Mouse (Mus musculus) liver, postnatal 0 days (tissue): ENCODE data around the gene Fkbp15. TPM values are rescaled to one million over a fixed set of nuclear protein-coding genes. Genes with fewer than 3 reads are reported as not detected.

Experiments used
- ATAC-seq: fragments of 200-750 bp; cut with Nextera tagmentation; 2 replicates; pipeline ENCODE4 v1.8.0; 2017; ENCODE audit warnings: mild to moderate bottlenecking, moderate library complexity
- DNase-seq: peaks from one replicate; pipeline ENCODE4 v3.0.0-alpha.2; 2016
- H3K27ac ChIP-seq: fragments of 300-500 bp; sonication (generic); 2 replicates; pipeline ENCODE4 v1.5.1; 2014; ENCODE audit warnings: antibody characterized with exemption, moderate library complexity, mild to moderate bottlenecking, low read depth
- H3K27me3 ChIP-seq: fragments of 300-500 bp; sonication (generic); 2 replicates; pipeline ENCODE4 v1.6.1; 2014; ENCODE audit warnings: low read length, control low read depth, mixed read lengths; ENCODE audit not compliant: insufficient read depth
- H3K36me3 ChIP-seq: fragments of 300-500 bp; sonication (generic); replicated peaks from 2 replicates; pipeline ENCODE4 v1.6.1; 2014; ENCODE audit warnings: mild to moderate bottlenecking, control low read depth, low read length, moderate library complexity, mixed read lengths; ENCODE audit not compliant: insufficient read depth
- H3K4me1 ChIP-seq: fragments of 300-500 bp; sonication (generic); 2 replicates; pipeline ENCODE4 v1.6.1; 2014; ENCODE audit warnings: antibody characterized with exemption, mild to moderate bottlenecking, control low read depth; ENCODE audit not compliant: insufficient read depth
- H3K4me2 ChIP-seq: fragments of 300-500 bp; sonication (generic); 2 replicates; pipeline ENCODE4 v1.6.1; 2014; ENCODE audit warnings: low read depth, mild to moderate bottlenecking, low read length, moderate library complexity, mixed read lengths
- H3K4me3 ChIP-seq: fragments of 300-500 bp; sonication (generic); 2 replicates; pipeline ENCODE4 v1.5.1; 2014; ENCODE audit warnings: low read depth, low read length
- H3K9ac ChIP-seq: fragments of 300-500 bp; sonication (generic); replicated peaks from 2 replicates; pipeline ENCODE4 v1.6.1; 2014; ENCODE audit warnings: mild to moderate bottlenecking, moderate library complexity
- H3K9me3 ChIP-seq: fragments of 300-500 bp; sonication (generic); 2 replicates; pipeline ENCODE4 v1.6.1; 2016; ENCODE audit warnings: mild to moderate bottlenecking, control low read depth, low read length, mixed read lengths
- CTCF ChIP-seq: sonication (generic); IDR thresholded peaks from 2 replicates; pipeline ENCODE4 v1.5.1; 2016; ENCODE audit warnings: antibody characterized with exemption, low read depth
- EP300 ChIP-seq: IDR thresholded peaks from 2 replicates; pipeline ENCODE4 v1.6.1; 2016; ENCODE audit warnings: antibody characterized with exemption, low read depth, mild to moderate bottlenecking
- WGBS: fragments of 180-500 bp; shearing (Covaris S2); extraction: QIAGEN DNeasy Blood & Tissue Kit; methylation state at CpG from one replicate; pipeline ENCODE4 v1.1.7; 2014; ENCODE audit not compliant: insufficient replicate concordance; 5-methylcytosine and 5-hydroxymethylcytosine counted together
- polyA plus RNA-seq: library from polyadenylated mRNA; unstranded; fragments of >200 nt; fragmentation: Nextera tagmentation; extraction: Ambion mirVana; gene quantifications from 2 replicates; pipeline ENCODE4 v1.2.1, GENCODE M21; 2015

Gene Fkbp15
- polyA plus RNA-seq, 1 experiment from 2014 or later: 13.3 TPM

GRCm38 (mm10) chr4:62344000-62344399 lies 16.3 kb downstream of the Fkbp15 start:
- WGBS: 80% methylated on average over 1 of the region's 1 CpGs
- Histone ChIP-seq H3K4me3 (no peak overlapping the region), H3K9ac (no peak overlapping the region), H3K4me1 (peaks cover 14% of the 10 kb centered on the region), H3K36me3 (peaks cover 61% of the 10 kb centered on the region), H3K27ac (no peak overlapping the region), H3K9me3 (0 out of 2 replicates have a peak, but pooled peaks cover 2% of the 10 kb centered on the region), H3K4me2 (no peak overlapping the region), H3K27me3 (no peaks in the 10 kb centered on the region)
- TF ChIP-seq EP300 (no peak), CTCF (peak; percentile 62)
- no peak for DNase-seq
- no peak for ATAC-seq

- H3K9ac ChIP-seq: no peak overlapping the region
- 84% methylated on average over 5 of the region's 5 CpGs for WGBS
- ATAC-seq (no peak), DNase-seq (no peak)
- H3K27me3 ChIP-seq: no peaks in the 10 kb centered on the region
- no peaks in the 10 kb centered on the region for H3K9me3 ChIP-seq
- H3K4me2 ChIP-seq: no peak overlapping the region
- H3K4me1 ChIP-seq: no peaks in the 10 kb centered on the region
- peaks cover 60% of the 10 kb centered on the region for H3K36me3 ChIP-seq
- no peak overlapping the region for H3K27ac ChIP-seq
- H3K4me3 ChIP-seq: no peak overlapping the region
- no peak for TF ChIP-seq CTCF
- TF ChIP-seq EP300: no peak
These were observed 21.8 kb downstream of the Fkbp15 start for GRCm38 (mm10) chr4:62338536-62338935.

GRCm38 (mm10) chr4:62331977-62332376 lies 28.4 kb downstream of the Fkbp15 start:
- peaks cover 68% of the 10 kb centered on the region for H3K36me3 ChIP-seq
- no peak for ATAC-seq
- no peak for DNase-seq
- H3K4me2 ChIP-seq: no peak overlapping the region
- TF ChIP-seq CTCF (peak; percentile 52), EP300 (no peak)
- 75% methylated on average over 5 of the region's 5 CpGs for WGBS
- no peaks in the 10 kb centered on the region for H3K9me3 ChIP-seq
- H3K4me3 ChIP-seq: no peak overlapping the region
- no peak overlapping the region for H3K27ac ChIP-seq
- H3K9ac ChIP-seq: no peak overlapping the region
- no peaks in the 10 kb centered on the region for H3K27me3 ChIP-seq
- no peaks in the 10 kb centered on the region for H3K4me1 ChIP-seq

- no peaks in the 10 kb centered on the region for H3K27me3 ChIP-seq
- ATAC-seq: peak; percentile 43; the same call in 1 of the 2 replicates
- H3K36me3 ChIP-seq: peaks cover 72% of the 10 kb centered on the region
- no peaks in the 10 kb centered on the region for H3K9me3 ChIP-seq
- H3K27ac ChIP-seq: peak overlapping the region; percentile 49; the same call in 1 of the 2 replicates
- WGBS: 37% methylated on average over 6 of the region's 6 CpGs
- no peak for DNase-seq
- H3K4me3 ChIP-seq: no peak overlapping the region
- H3K4me2 ChIP-seq: no peak overlapping the region
- H3K4me1 ChIP-seq: no peaks in the 10 kb centered on the region
- TF ChIP-seq CTCF (no peak), EP300 (no peak)
- H3K9ac ChIP-seq: no peak overlapping the region
These were observed 31.2 kb downstream of the Fkbp15 start for GRCm38 (mm10) chr4:62328941-62329660.

- TF ChIP-seq CTCF: no peak
- Histone ChIP-seq H3K4me1 (no peaks in the 10 kb centered on the region), H3K4me3 (no peak overlapping the region), H3K27ac (no peak overlapping the region), H3K36me3 (peaks cover 81% of the 10 kb centered on the region), H3K9me3 (no peaks in the 10 kb centered on the region), H3K9ac (no peak overlapping the region), H3K4me2 (no peak overlapping the region), H3K27me3 (no peaks in the 10 kb centered on the region)
- ATAC-seq (no peak), DNase-seq (no peak)
These were observed 34.2 kb downstream of the Fkbp15 start for GRCm38 (mm10) chr4:62326111-62326510.

GRCm38 (mm10) chr4:62322684-62323083 lies 37.7 kb downstream of the Fkbp15 start:
- H3K36me3 ChIP-seq: peaks cover 89% of the 10 kb centered on the region
- H3K4me3 ChIP-seq: no peak overlapping the region
- ATAC-seq (peak; percentile 31; the same call in 1 of the 2 replicates), DNase-seq (peak; percentile 33)
- H3K27me3 ChIP-seq: no peaks in the 10 kb centered on the region
- peak overlapping the region; percentile 37; the same call in 1 of the 2 replicates for H3K27ac ChIP-seq
- 52% methylated on average over 3 of the region's 3 CpGs for WGBS
- no peak overlapping the region for H3K4me2 ChIP-seq
- no peaks in the 10 kb centered on the region for H3K9me3 ChIP-seq
- TF ChIP-seq CTCF (no peak), EP300 (no peak)
- no peak overlapping the region for H3K9ac ChIP-seq
- H3K4me1 ChIP-seq: no peaks in the 10 kb centered on the region
